Mouse (Mus musculus) splenic B cell, adult 2 months (primary cell): ENCODE results near the gene Nsf.
"Not testable (repeated sequence)": the region's sequence is repeated elsewhere in the genome, so short reads cannot be mapped to it uniquely, and the experiment has no call there.

ENCODE experiments used
- DNase-seq: peaks from one replicate; pipeline ENCODE4 v3.0.0-alpha.2; 2011; ENCODE audit warnings: low read depth, low spot score
- H3K27me3 ChIP-seq: 2 replicates; pipeline ENCODE4 v1.6.1; 2012; ENCODE audit warnings: mild to moderate bottlenecking, low read length, moderate library complexity, mixed read lengths; ENCODE audit not compliant: control insufficient read depth, poor library complexity, insufficient read depth, severe bottlenecking
- H3K36me3 ChIP-seq: 2 replicates; pipeline ENCODE4 v1.6.1; 2012; ENCODE audit warnings: mild to moderate bottlenecking, low read length, moderate library complexity, mixed read lengths; ENCODE audit not compliant: control insufficient read depth, poor library complexity, insufficient read depth, severe bottlenecking

Nsf gene

GRCm38 (mm10) chr11:103892831-103893230, 61.0 kb downstream of the Nsf start:
- no peak for DNase-seq
- H3K36me3 ChIP-seq, result peaks cover 8% of the 10 kb centered on the region; the same call in 1 of the 2 replicates
- no peaks in the 10 kb centered on the region for H3K27me3 ChIP-seq

GRCm38 (mm10) chr11:103891781-103892180, 62.1 kb downstream of the Nsf start:
- no peak for DNase-seq
- Histone ChIP-seq H3K27me3 (no peaks in the 10 kb centered on the region), H3K36me3 (peaks cover 6% of the 10 kb centered on the region; the same call in 1 of the 2 replicates)

GRCm38 (mm10) chr11:103890337-103891186, 63.3 kb downstream of the Nsf start:
- Histone ChIP-seq H3K27me3 (no peaks in the 10 kb centered on the region), H3K36me3 (peaks cover 6% of the 10 kb centered on the region; the same call in 1 of the 2 replicates)
- DNase-seq, result no peak

GRCm38 (mm10) chr11:103887724-103888410, 66.0 kb downstream of the Nsf start:
- DNase-seq, result no peak
- Histone ChIP-seq H3K36me3 (peaks cover 10% of the 10 kb centered on the region), H3K27me3 (no peaks in the 10 kb centered on the region; the same call in 1 of the 2 replicates)

GRCm38 (mm10) chr11:103884749-103885383, 69.0 kb downstream of the Nsf start:
- Histone ChIP-seq H3K36me3 (peaks cover 15% of the 10 kb centered on the region), H3K27me3 (no peaks in the 10 kb centered on the region; the same call in 1 of the 2 replicates)
- DNase-seq, result no peak

- no peak for DNase-seq
These were observed 70.1 kb downstream of the Nsf start for GRCm38 (mm10) chr11:103883793-103884192.

GRCm38 (mm10) chr11:103879476-103879875, 74.4 kb downstream of the Nsf start:
- peaks cover 18% of the 10 kb centered on the region for H3K36me3 ChIP-seq
- DNase-seq, H3K27me3 ChIP-seq: not testable (repeated sequence)

More at GRCm38 (mm10) chr11:103883793-103884192, 70.1 kb downstream of the Nsf start:
- H3K27me3 ChIP-seq, result no peaks in the 10 kb centered on the region; the same call in 1 of the 2 replicates
- H3K36me3 ChIP-seq, result peaks cover 17% of the 10 kb centered on the region

- H3K27me3 ChIP-seq, result no peaks in the 10 kb centered on the region; the same call in 1 of the 2 replicates
- H3K36me3 ChIP-seq, result peaks cover 19% of the 10 kb centered on the region
- no peak for DNase-seq
These were observed 75.4 kb downstream of the Nsf start for GRCm38 (mm10) chr11:103878441-103878840.

GRCm38 (mm10) chr11:103870352-103870751, 83.5 kb downstream of the Nsf start:
- no peaks in the 10 kb centered on the region for H3K27me3 ChIP-seq
- H3K36me3 ChIP-seq, result peaks cover 19% of the 10 kb centered on the region
- DNase-seq, result no peak

GRCm38 (mm10) chr11:103867702-103868101, 86.2 kb downstream of the Nsf start:
- H3K36me3 ChIP-seq, result peaks cover 14% of the 10 kb centered on the region
- H3K27me3 ChIP-seq, result no peaks in the 10 kb centered on the region
- no peak for DNase-seq

- Histone ChIP-seq H3K27me3 (no peaks in the 10 kb centered on the region), H3K36me3 (peaks cover 17% of the 10 kb centered on the region)
- DNase-seq, result no peak
These were observed 88.5 kb downstream of the Nsf start for GRCm38 (mm10) chr11:103865346-103865745.

- DNase-seq, result no peak
- Histone ChIP-seq H3K36me3 (peaks cover 18% of the 10 kb centered on the region), H3K27me3 (no peaks in the 10 kb centered on the region)
These were observed 89.4 kb downstream of the Nsf start for GRCm38 (mm10) chr11:103864486-103864885.

- H3K27me3 ChIP-seq, result no peaks in the 10 kb centered on the region
- DNase-seq, result no peak
These were observed 90.9 kb downstream of the Nsf start for GRCm38 (mm10) chr11:103862951-103863350.

GRCm38 (mm10) chr11:103859933-103860610, 93.8 kb downstream of the Nsf start:
- no peak for DNase-seq
- peaks cover 23% of the 10 kb centered on the region for H3K36me3 ChIP-seq
- H3K27me3 ChIP-seq, result no peaks in the 10 kb centered on the region

More at GRCm38 (mm10) chr11:103862951-103863350, 90.9 kb downstream of the Nsf start:
- peaks cover 21% of the 10 kb centered on the region for H3K36me3 ChIP-seq
